Mouse (Mus musculus) midbrain, postnatal 0 days (tissue): ENCODE data around the gene Olfr571. TPM values are rescaled to one million over a fixed set of nuclear protein-coding genes. Genes with fewer than 3 reads are reported as not detected.

Experiments
- ATAC-seq: fragments of 200-750 bp; cut with Nextera tagmentation; 2 replicates; pipeline ENCODE4 v1.8.0; 2017; ENCODE audit warnings: moderate number of reproducible peaks, mild to moderate bottlenecking, moderate TSS enrichment, moderate library complexity; ENCODE audit not compliant: low FRiP score
- DNase-seq: peaks from one replicate; pipeline ENCODE4 v3.0.0-alpha.2; 2015; ENCODE audit warnings: low spot score
- H3K27ac ChIP-seq: fragments of 300-500 bp; sonication (generic); 2 replicates; pipeline ENCODE4 v1.5.1; 2014; ENCODE audit warnings: low read depth, mild to moderate bottlenecking, low read length, mixed read lengths
- H3K27me3 ChIP-seq: fragments of 300-500 bp; sonication (generic); 2 replicates; pipeline ENCODE4 v1.6.1; 2014; ENCODE audit warnings: low read length, control low read depth, mixed read lengths; ENCODE audit not compliant: insufficient read depth
- H3K36me3 ChIP-seq: fragments of 300-500 bp; sonication (generic); 2 replicates; pipeline ENCODE4 v1.6.1; 2014; ENCODE audit warnings: low read length, control low read depth, mixed read lengths; ENCODE audit not compliant: insufficient read depth
- H3K4me1 ChIP-seq: fragments of 300-500 bp; sonication (generic); 2 replicates; pipeline ENCODE4 v1.6.1; 2014; ENCODE audit warnings: mild to moderate bottlenecking, control low read depth, antibody characterized with exemption, low read length, mixed read lengths; ENCODE audit not compliant: insufficient read depth
- H3K4me2 ChIP-seq: fragments of 300-500 bp; sonication (generic); 2 replicates; pipeline ENCODE4 v1.6.1; 2014; ENCODE audit warnings: low read depth, mild to moderate bottlenecking, low read length, mixed read lengths; ENCODE audit not compliant: poor library complexity, severe bottlenecking
- H3K4me3 ChIP-seq: fragments of 300-500 bp; sonication (generic); 2 replicates; pipeline ENCODE4 v1.5.1; 2014; ENCODE audit warnings: low read depth, mild to moderate bottlenecking, low read length, moderate library complexity
- H3K9ac ChIP-seq: fragments of 300-500 bp; sonication (generic); replicated peaks from 2 replicates; pipeline ENCODE4 v1.6.1; 2014; ENCODE audit warnings: mild to moderate bottlenecking, low read length, moderate library complexity, mixed read lengths; ENCODE audit not compliant: poor library complexity, severe bottlenecking
- H3K9me3 ChIP-seq: fragments of 300-500 bp; sonication (generic); 2 replicates; pipeline ENCODE4 v1.6.1; 2016; ENCODE audit warnings: low read length, control low read depth
- CTCF ChIP-seq: IDR thresholded peaks from 2 replicates; pipeline ENCODE4 v1.5.1; 2016; ENCODE audit warnings: antibody characterized with exemption, mild to moderate bottlenecking
- WGBS: fragments of 180-500 bp; shearing (Covaris S2); extraction: QIAGEN DNeasy Blood & Tissue Kit; methylation state at CpG from one replicate; pipeline ENCODE4 v1.1.7; 2014; 5-methylcytosine and 5-hydroxymethylcytosine counted together
- polyA plus RNA-seq: library from polyadenylated mRNA; unstranded; fragments of >200 nt; fragmentation: Nextera tagmentation; extraction: Ambion mirVana; gene quantifications from 2 replicates; pipeline ENCODE4 v1.2.1, GENCODE M21; 2015
- total RNA-seq: library from RNA; depleted of rRNA; stranded (reverse); fragments of >200 nt; gene quantifications from 2 replicates; pipeline ENCODE4 v1.2.3, GENCODE M21; 2014

Olfr571 gene
- total and polyA plus RNA-seq, 2 experiments from 2014 or later, result not detected

GRCm38 (mm10) chr7:102943417-102943816 is 26.1 kb upstream of the Olfr571 start:
- ATAC-seq (no peak), DNase-seq (no peak)
- no peak overlapping the region for H3K4me2 ChIP-seq
- no peaks in the 10 kb centered on the region for H3K9me3 ChIP-seq
- H3K9ac ChIP-seq, result no peak overlapping the region
- no peak overlapping the region for H3K4me3 ChIP-seq
- no peaks in the 10 kb centered on the region for H3K27me3 ChIP-seq
- no peaks in the 10 kb centered on the region for H3K4me1 ChIP-seq
- 97% methylated on average over 1 of the region's 1 CpGs for WGBS
- TF ChIP-seq CTCF, result no peak
- no peak overlapping the region for H3K27ac ChIP-seq
- H3K36me3 ChIP-seq, result no peaks in the 10 kb centered on the region

DNA sequence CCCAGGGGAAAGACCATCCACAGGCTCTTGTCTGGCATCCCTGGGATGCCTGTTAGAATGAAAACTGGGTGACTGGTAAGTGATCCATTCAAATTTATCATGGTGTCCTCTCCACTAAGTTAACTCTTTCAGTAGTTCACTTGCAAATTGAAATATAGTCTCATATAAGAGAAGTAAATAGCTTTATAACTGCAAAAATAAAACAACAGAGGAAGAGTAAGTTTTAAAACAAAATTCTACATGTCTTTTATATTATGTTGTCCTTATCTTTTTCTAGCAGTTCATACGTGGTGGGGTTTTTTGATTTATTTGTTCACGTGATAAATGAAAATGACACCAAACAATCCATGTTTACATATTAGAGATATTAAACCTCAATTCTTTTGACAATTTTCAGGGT is 25.1 kb upstream of the Olfr571 start, which contains the start of gene Olfr573-ps1:
TSS of gene Olfr573-ps1 (minus strand) at position 101 of the 400 bp plus-strand sequence.
- DNase-seq (no peak), ATAC-seq (no peak)
- no peaks in the 10 kb centered on the region for H3K4me1 ChIP-seq
- 96% methylated on average over 2 of the region's 2 CpGs for WGBS
- TF ChIP-seq CTCF, result no peak
- no peaks in the 10 kb centered on the region for H3K27me3 ChIP-seq
- no peaks in the 10 kb centered on the region for H3K9me3 ChIP-seq
- no peak within 1 kb of the TSS for H3K27ac ChIP-seq
- no peak within 1 kb of the TSS for H3K4me3 ChIP-seq
- H3K9ac ChIP-seq, result no peak within 1 kb of the TSS
- no peaks in the 10 kb centered on the region for H3K36me3 ChIP-seq
- no peak within 1 kb of the TSS for H3K4me2 ChIP-seq

DNA sequence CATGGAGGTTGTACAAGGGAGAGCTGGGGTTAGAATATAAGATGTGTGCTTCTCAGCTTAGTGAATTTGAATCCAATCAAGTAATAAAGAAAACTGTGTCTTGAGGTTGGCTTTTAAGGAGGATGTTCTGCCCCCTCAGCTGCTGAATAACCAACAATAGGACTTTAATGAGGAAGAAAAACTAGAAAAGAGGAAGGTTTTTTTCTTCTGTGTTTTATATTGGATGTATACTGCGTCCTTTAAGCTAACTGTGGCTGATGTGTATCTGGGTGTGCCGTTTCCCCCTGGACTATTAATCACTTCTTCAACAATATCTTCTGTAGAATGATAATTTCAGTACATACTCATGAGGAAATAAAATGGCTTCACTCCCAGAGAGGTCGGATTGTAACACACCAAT is 9.8 kb upstream of the Olfr571 start:
- Histone ChIP-seq H3K9ac (no peak overlapping the region), H3K27me3 (no peaks in the 10 kb centered on the region), H3K9me3 (no peaks in the 10 kb centered on the region), H3K4me2 (no peak overlapping the region), H3K27ac (no peak overlapping the region), H3K36me3 (no peaks in the 10 kb centered on the region), H3K4me1 (no peaks in the 10 kb centered on the region), H3K4me3 (no peak overlapping the region)
- WGBS, result 73% methylated on average over 3 of the region's 3 CpGs
- ATAC-seq, result no peak
- DNase-seq, result no peak
- TF ChIP-seq CTCF, result no peak

DNA sequence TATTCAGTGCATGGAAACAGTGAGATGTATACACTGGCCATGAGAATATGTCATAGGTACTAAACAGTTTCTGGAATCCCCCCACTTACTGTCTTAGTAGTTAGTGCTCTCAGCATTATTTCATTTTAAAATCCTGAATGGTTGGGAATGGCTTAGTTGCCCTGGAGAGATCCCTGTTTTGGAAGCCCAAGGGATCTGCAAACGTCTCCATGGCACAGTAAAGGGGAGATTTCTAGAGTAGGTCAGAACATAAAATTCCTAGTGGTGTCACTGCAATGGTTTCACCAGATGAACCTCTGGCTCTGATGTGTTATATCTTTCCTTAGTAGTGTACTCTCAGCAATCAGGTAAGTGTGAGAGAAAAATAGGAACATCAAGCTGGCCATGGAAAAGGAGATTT is 6.8 kb upstream of the Olfr571 start, which contains the start of gene Olfr572:
TSS of gene Olfr572 (plus strand) at position 301 of the 400 bp plus-strand sequence.
- Histone ChIP-seq H3K4me2 (no peak within 1 kb of the TSS), H3K4me3 (no peak within 1 kb of the TSS), H3K4me1 (no peaks in the 10 kb centered on the region), H3K9me3 (no peaks in the 10 kb centered on the region), H3K36me3 (no peaks in the 10 kb centered on the region), H3K27ac (no peak within 1 kb of the TSS), H3K9ac (no peak within 1 kb of the TSS), H3K27me3 (no peaks in the 10 kb centered on the region)
- ATAC-seq (no peak), DNase-seq (no peak)
- 63% methylated on average over 1 of the region's 1 CpGs for WGBS
- TF ChIP-seq CTCF, result no peak

DNA sequence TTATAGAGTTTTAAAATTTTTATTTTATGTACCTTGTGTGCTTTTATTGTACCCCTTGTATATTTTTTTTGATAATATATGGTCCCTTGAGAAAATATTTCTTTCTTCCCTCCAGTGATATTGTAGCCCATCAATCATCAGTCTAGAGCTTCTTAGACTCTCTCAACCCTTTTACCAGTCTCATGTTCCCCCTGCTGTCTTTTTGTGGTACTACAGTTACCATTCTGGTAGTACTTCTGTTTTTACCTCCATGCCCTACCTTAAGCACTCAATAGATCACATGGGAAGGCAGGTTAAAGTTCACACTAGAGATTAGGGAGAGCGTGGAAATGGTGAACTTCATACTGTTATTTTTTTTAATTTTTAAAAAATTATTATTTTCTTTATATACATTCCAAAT is 2.3 kb upstream of the Olfr571 start:
- 13% methylated on average over 1 of the region's 1 CpGs for WGBS
- Histone ChIP-seq H3K36me3 (no peaks in the 10 kb centered on the region), H3K4me1 (no peaks in the 10 kb centered on the region), H3K9me3 (no peaks in the 10 kb centered on the region), H3K4me2 (no peak overlapping the region), H3K4me3 (no peak overlapping the region), H3K27ac (no peak overlapping the region), H3K27me3 (no peaks in the 10 kb centered on the region), H3K9ac (no peak overlapping the region)
- ATAC-seq, result no peak
- peak; percentile 82 for TF ChIP-seq CTCF
- peak; percentile 76 for DNase-seq

GRCm38 (mm10) chr7:102916405-102916804 is 931 bp downstream of the Olfr571 start:
- no peak for DNase-seq
- Histone ChIP-seq H3K9ac (no peak overlapping the region), H3K27ac (no peak overlapping the region), H3K27me3 (no peaks in the 10 kb centered on the region), H3K4me2 (no peak overlapping the region), H3K9me3 (no peaks in the 10 kb centered on the region), H3K4me1 (no peaks in the 10 kb centered on the region), H3K4me3 (no peak overlapping the region), H3K36me3 (no peaks in the 10 kb centered on the region)
- 79% methylated on average over 5 of the region's 5 CpGs for WGBS
- ATAC-seq, result no peak
- TF ChIP-seq CTCF, result no peak
